8 mouse cellular contexts compared by ENCODE assay signal in genomic region chr7:83631828-83632681, GRCm38 (mm10). TPM values are rescaled to one million over a fixed set of nuclear protein-coding genes. Genes with fewer than 3 reads are reported as not detected.
A peak's percentile ranks its signal among the peaks of the same experiment; 100 is the strongest.
DNase-seq lines count a peak whose midpoint lies in the region; ATAC-seq lines count a peak whose summit lies in the region.

Stard5 (plus strand) TSS chr7:83631959.

- peak within 1 kb of the TSS; percentile 75 for H3K4me2 ChIP-seq in forebrain, embryonic 11.5 days (ENCODE audit: low read depth, low read length, severe bottlenecking)
- peak within 1 kb of the TSS; percentile 82 for H3K4me2 ChIP-seq in heart, embryonic 16.5 days (ENCODE audit: low read depth, low read length)
- H3K4me2 ChIP-seq in liver, embryonic 15.5 days: peak within 1 kb of the TSS; percentile 85
- H3K4me2 ChIP-seq in neural tube, embryonic 12.5 days (replicated peaks): peak within 1 kb of the TSS; percentile 66

- peak; percentile 82 to 85 for DNase-seq in CD8-positive naive resting alpha-beta T cell, adult 2 months (ENCODE audit: low read depth in 2 of 2, low spot score in 2 of 2)
- peak; percentile 86 for DNase-seq in c-Kit-positive CD71-negative TER-119-negative erythroid progenitor cells, embryonic 14.5 days (ENCODE audit: low read depth)
- DNase-seq in forebrain, embryonic 11.5 days (ENCODE audit: low spot score): peak; percentile 92
- DNase-seq in kidney, postnatal 36 days: peak; percentile 97 to 98
- DNase-seq in telencephalon, adult 2 months (ENCODE audit: low read depth, low spot score): peak; percentile 89

- peak; percentile 98 for ATAC-seq in forebrain, embryonic 11.5 days (replicated peaks; ENCODE audit: low FRiP score)
- ATAC-seq in heart, embryonic 16.5 days (replicated peaks; ENCODE audit: extremely low read depth, insufficient read depth, low FRiP score): peak; percentile 99
- ATAC-seq in liver, embryonic 15.5 days (ENCODE audit: insufficient read depth): peak; percentile 92
- ATAC-seq in neural tube, embryonic 12.5 days (ENCODE audit: low FRiP score, low read depth): peak; percentile 98

- peak within 1 kb of the TSS; percentile 39 for H3K4me3 ChIP-seq in forebrain, embryonic 11.5 days (ENCODE audit: low read depth, low read length)
- peak within 1 kb of the TSS; percentile 86 for H3K4me3 ChIP-seq in heart, embryonic 16.5 days (ENCODE audit: low read length)
- H3K4me3 ChIP-seq in liver, embryonic 15.5 days (replicated peaks): peak within 1 kb of the TSS; percentile 62
- H3K4me3 ChIP-seq in neural tube, embryonic 12.5 days: peak within 1 kb of the TSS; percentile 51

- H3K36me3 ChIP-seq in forebrain, embryonic 11.5 days (ENCODE audit: control insufficient read depth, insufficient read depth, low read length): no peaks in the 10 kb centered on the region
- peaks cover 6% of the 10 kb centered on the region for H3K36me3 ChIP-seq in heart, embryonic 16.5 days (ENCODE audit: control insufficient read depth, insufficient read depth)
- peaks cover 10% of the 10 kb centered on the region; the same call in 1 of the 2 replicates for H3K36me3 ChIP-seq in liver, embryonic 15.5 days (replicated peaks)
- no peaks in the 10 kb centered on the region for H3K36me3 ChIP-seq in neural tube, embryonic 12.5 days

- H3K9me3 ChIP-seq in forebrain, embryonic 11.5 days (ENCODE audit: control insufficient read depth, low read length): no peaks in the 10 kb centered on the region
- H3K9me3 ChIP-seq in heart, embryonic 16.5 days (replicated peaks; ENCODE audit: control insufficient read depth, low read length): no peaks in the 10 kb centered on the region
- no peaks in the 10 kb centered on the region for H3K9me3 ChIP-seq in liver, embryonic 15.5 days (replicated peaks)
- H3K9me3 ChIP-seq in neural tube, embryonic 12.5 days: no peaks in the 10 kb centered on the region

- no peak within 1 kb of the TSS; the same call in 1 of the 2 replicates for H3K27ac ChIP-seq in forebrain, embryonic 11.5 days (ENCODE audit: low read depth, low read length)
- peak within 1 kb of the TSS; percentile 84 for H3K27ac ChIP-seq in heart, embryonic 16.5 days (ENCODE audit: low read length)
- peak within 1 kb of the TSS; percentile 7; the same call in 1 of the 2 replicates for H3K27ac ChIP-seq in liver, embryonic 15.5 days (replicated peaks)
- no peak within 1 kb of the TSS for H3K27ac ChIP-seq in neural tube, embryonic 12.5 days

- no peaks in the 10 kb centered on the region for H3K27me3 ChIP-seq in forebrain, embryonic 11.5 days (ENCODE audit: control insufficient read depth, insufficient read depth, low read length)
- no peaks in the 10 kb centered on the region for H3K27me3 ChIP-seq in heart, embryonic 16.5 days (ENCODE audit: control insufficient read depth, insufficient read depth, low read length)
- H3K27me3 ChIP-seq in liver, embryonic 15.5 days: no peaks in the 10 kb centered on the region
- no peaks in the 10 kb centered on the region for H3K27me3 ChIP-seq in neural tube, embryonic 12.5 days (replicated peaks)

- H3K9ac ChIP-seq in forebrain, embryonic 11.5 days (ENCODE audit: low read length): peak within 1 kb of the TSS; percentile 53
- peak within 1 kb of the TSS; percentile 94 for H3K9ac ChIP-seq in heart, embryonic 16.5 days (ENCODE audit: low read length)
- peak within 1 kb of the TSS; percentile 55 for H3K9ac ChIP-seq in liver, embryonic 15.5 days
- peak within 1 kb of the TSS; percentile 47 for H3K9ac ChIP-seq in neural tube, embryonic 12.5 days

- under 1% methylated on average over 35 of the region's 35 CpGs for WGBS in forebrain, embryonic 11.5 days
- under 1% methylated on average over 35 of the region's 35 CpGs for WGBS in heart, embryonic 16.5 days
- WGBS in liver, embryonic 15.5 days (ENCODE audit: insufficient replicate concordance): 2% methylated on average over 35 of the region's 35 CpGs
- WGBS in neural tube, embryonic 12.5 days: 1% methylated on average over 35 of the region's 35 CpGs

- peaks cover 4% of the 10 kb centered on the region; the same call in 1 of the 2 replicates for H3K4me1 ChIP-seq in forebrain, embryonic 11.5 days (replicated peaks; ENCODE audit: control insufficient read depth, insufficient read depth, low read length)
- peaks cover 18% of the 10 kb centered on the region for H3K4me1 ChIP-seq in heart, embryonic 16.5 days (ENCODE audit: control insufficient read depth, insufficient read depth, low read length)
- H3K4me1 ChIP-seq in liver, embryonic 15.5 days (replicated peaks): peaks cover 32% of the 10 kb centered on the region
- H3K4me1 ChIP-seq in neural tube, embryonic 12.5 days: 0 out of 2 replicates have a peak, but pooled peaks cover 8% of the 10 kb centered on the region

RNA-seq across cellular contexts. Expression of gene Stard5, which starts in this region (rescaled TPM):
- 10.6 and 11.2 TPM in 2 replicates for polyA plus RNA-seq in forebrain, embryonic 11.5 days (2014; fragmentation: Nextera tagmentation; extraction: Ambion mirVana)
- 33.7 and 35.7 TPM in 2 replicates for polyA plus RNA-seq in heart, embryonic 16.5 days (2015; fragmentation: Nextera tagmentation; extraction: Ambion mirVana)
- polyA plus RNA-seq in liver, embryonic 15.5 days (2015; fragmentation: Nextera tagmentation; extraction: Ambion mirVana): 14.4 and 18.8 TPM in 2 replicates
- polyA plus RNA-seq in neural tube, embryonic 12.5 days (2016; fragmentation: Nextera tagmentation; extraction: Ambion mirVana): 10.5 and 12.0 TPM in 2 replicates

Comparison
In these comparisons a context has a peak if more than half of its experiments do, and no peak if none do; other contexts are left out.
1. H3K27ac ChIP-seq: peak in heart, embryonic 16.5 days (single experiment) and liver, embryonic 15.5 days (single experiment); none in forebrain, embryonic 11.5 days (single experiment) and neural tube, embryonic 12.5 days (single experiment).
2. Peak in every context shown above with its lines, with median percentiles within 50 percentile points of each other: DNase-seq, ATAC-seq, H3K4me2 ChIP-seq, H3K4me3 ChIP-seq and H3K9ac ChIP-seq.